9 mouse cellular contexts compared by ENCODE assay signal in the genomic region with DNA sequence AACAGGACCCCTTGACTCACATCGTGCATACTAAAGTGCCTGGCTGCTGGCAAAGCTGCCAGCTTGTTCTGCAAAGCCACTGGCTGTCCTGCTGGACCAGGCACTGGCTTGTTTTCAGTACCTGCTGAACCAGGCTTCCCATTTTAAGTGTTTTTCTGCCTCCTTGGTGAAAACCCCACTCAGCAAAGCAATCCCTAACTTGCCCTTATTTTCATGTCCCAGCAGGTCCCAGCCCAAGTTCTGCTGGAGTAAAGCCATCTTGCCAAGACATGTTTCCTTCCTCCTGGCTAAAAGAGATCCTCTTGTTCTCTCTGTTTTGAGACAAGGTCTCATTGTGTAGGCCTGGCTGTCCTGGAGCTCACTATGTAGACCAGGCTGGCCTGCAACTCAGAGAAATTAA. TPM values are rescaled to one million over a fixed set of nuclear protein-coding genes. Genes with fewer than 3 reads are reported as not detected.
DNase-seq lines count a peak whose midpoint lies in the region; ATAC-seq and TF ChIP-seq lines count a peak whose summit lies in the region.
"Had no signal": no experiment of that assay in that cellular context is flagged by ENCODE, and none has a peak within 500 bp of the region (broad histone marks: within the 10 kb centered on the region; RNA-seq: fewer than 3 reads in every experiment).

No protein-coding gene starts in this region.

- H3K27me3 ChIP-seq in intestine, embryonic 15.5 days (replicated peaks): no peaks in the 10 kb centered on the region
- no peaks in the 10 kb centered on the region for H3K27me3 ChIP-seq in intestine, embryonic 16.5 days (replicated peaks; ENCODE audit: control insufficient read depth, insufficient read depth, low read length)
- H3K27me3 ChIP-seq in embryonic facial prominence, embryonic 12.5 days: no peaks in the 10 kb centered on the region
- H3K27me3 ChIP-seq in liver, embryonic 16.5 days (ENCODE audit: control insufficient read depth, insufficient read depth, low read depth, low read length): no peaks in the 10 kb centered on the region

- DNase-seq in ES-E14 (ENCODE audit: low read depth, low spot score): no peak
- DNase-seq in spleen, adult 12 weeks (ENCODE audit: low spot score): no peak
- DNase-seq in embryo, embryonic 9.5 days (ENCODE audit: extremely low spot score): no peak
- DNase-seq: right cerebral cortex, postnatal 4 days; thymus, postnatal 25 days had no signal

- WGBS in intestine, embryonic 15.5 days: 89% methylated on average over 1 of the region's 1 CpGs
- 96% methylated on average over 1 of the region's 1 CpGs for WGBS in intestine, embryonic 16.5 days
- WGBS in embryonic facial prominence, embryonic 12.5 days: 92% methylated on average over 1 of the region's 1 CpGs
- WGBS in liver, embryonic 16.5 days (ENCODE audit: insufficient replicate concordance): 92% methylated on average over 1 of the region's 1 CpGs

- no peak overlapping the region for H3K27ac ChIP-seq in intestine, embryonic 15.5 days
- no peak overlapping the region for H3K27ac ChIP-seq in intestine, embryonic 16.5 days (ENCODE audit: low read length)
- no peak overlapping the region for H3K27ac ChIP-seq in ES-E14 (ENCODE audit: insufficient read depth, low read depth, low read length, poor library complexity, severe bottlenecking)
- no peak overlapping the region for H3K27ac ChIP-seq in embryonic facial prominence, embryonic 12.5 days
- H3K27ac ChIP-seq in liver, embryonic 16.5 days (ENCODE audit: low read length): no peak overlapping the region

- H3K4me1 ChIP-seq in intestine, embryonic 15.5 days (replicated peaks): peaks cover 19% of the 10 kb centered on the region
- peaks cover 23% of the 10 kb centered on the region for H3K4me1 ChIP-seq in intestine, embryonic 16.5 days (ENCODE audit: control insufficient read depth, insufficient read depth, low read length)
- peaks cover 2 to 11% of the 10 kb centered on the region in 2 experiments; a peak in 2 of 4 replicates for H3K4me1 ChIP-seq in ES-E14 (ENCODE audit: control insufficient read depth in 2 of 2, insufficient read depth in 2 of 2, low read length in 2 of 2, poor library complexity in 1 of 2)
- peaks cover 20% of the 10 kb centered on the region for H3K4me1 ChIP-seq in embryonic facial prominence, embryonic 12.5 days
- H3K4me1 ChIP-seq in liver, embryonic 16.5 days (ENCODE audit: control insufficient read depth, low read depth, low read length): peaks cover 36% of the 10 kb centered on the region

- 0 out of 2 replicates have a peak overlapping the region, but pooled peaks have one; percentile 71 for H3K4me2 ChIP-seq in intestine, embryonic 15.5 days (replicated peaks)
- H3K4me2 ChIP-seq in intestine, embryonic 16.5 days (ENCODE audit: low read depth, low read length): no peak overlapping the region
- H3K4me2 ChIP-seq in embryonic facial prominence, embryonic 12.5 days (replicated peaks): peak overlapping the region; percentile 91
- H3K4me2 ChIP-seq in liver, embryonic 16.5 days (ENCODE audit: low read depth, low read length): peak overlapping the region; percentile 67; the same call in 1 of the 2 replicates

- no peak overlapping the region for H3K4me3 ChIP-seq in intestine, embryonic 15.5 days (replicated peaks)
- no peak overlapping the region for H3K4me3 ChIP-seq in intestine, embryonic 16.5 days (ENCODE audit: low read length)
- H3K4me3 ChIP-seq in ES-E14 (ENCODE audit: insufficient read depth in 1 of 2, low read depth in 1 of 2, low read length in 2 of 2, poor library complexity in 1 of 2, severe bottlenecking in 1 of 2): peak overlapping the region; percentile 97 to 98; a peak in 2 of 4 replicates
- H3K4me3 ChIP-seq in embryonic facial prominence, embryonic 12.5 days: peak overlapping the region; percentile 67; the same call in 1 of the 2 replicates
- no peak overlapping the region for H3K4me3 ChIP-seq in liver, embryonic 16.5 days (ENCODE audit: low read depth, low read length)

- H3K36me3 ChIP-seq in intestine, embryonic 15.5 days: peaks cover 41% of the 10 kb centered on the region
- H3K36me3 ChIP-seq in intestine, embryonic 16.5 days (ENCODE audit: control insufficient read depth, insufficient read depth, low read length): peaks cover 26% of the 10 kb centered on the region
- peaks cover 51% of the 10 kb centered on the region for H3K36me3 ChIP-seq in ES-E14 (ENCODE audit: control insufficient read depth, insufficient read depth, low read length, poor library complexity, severe bottlenecking)
- peaks cover 52% of the 10 kb centered on the region for H3K36me3 ChIP-seq in embryonic facial prominence, embryonic 12.5 days
- peaks cover 43% of the 10 kb centered on the region for H3K36me3 ChIP-seq in liver, embryonic 16.5 days (ENCODE audit: control insufficient read depth, insufficient read depth)

- H3K9me3 ChIP-seq in intestine, embryonic 15.5 days: no peaks in the 10 kb centered on the region
- no peaks in the 10 kb centered on the region for H3K9me3 ChIP-seq in intestine, embryonic 16.5 days (ENCODE audit: control insufficient read depth, low read length)
- no peaks in the 10 kb centered on the region for H3K9me3 ChIP-seq in ES-E14 (ENCODE audit: control insufficient read depth, insufficient read depth, low read depth, low read length)
- no peaks in the 10 kb centered on the region for H3K9me3 ChIP-seq in embryonic facial prominence, embryonic 12.5 days
- no peaks in the 10 kb centered on the region for H3K9me3 ChIP-seq in liver, embryonic 16.5 days (replicated peaks; ENCODE audit: control insufficient read depth, low read length)

- 0 out of 2 replicates have a peak overlapping the region, but pooled peaks have one; percentile 71 for H3K9ac ChIP-seq in intestine, embryonic 15.5 days
- H3K9ac ChIP-seq in intestine, embryonic 16.5 days (ENCODE audit: low read depth, low read length): no peak overlapping the region
- H3K9ac ChIP-seq in ES-E14 (ENCODE audit: insufficient read depth, low read depth, low read length, poor library complexity, severe bottlenecking): peak overlapping the region; percentile 50; the same call in 1 of the 2 replicates
- no peak overlapping the region for H3K9ac ChIP-seq in embryonic facial prominence, embryonic 12.5 days
- H3K9ac ChIP-seq in liver, embryonic 16.5 days (ENCODE audit: low read depth, low read length): no peak overlapping the region

- ATAC-seq in intestine, embryonic 15.5 days: no peak
- ATAC-seq in intestine, embryonic 16.5 days: no peak
- no peak for ATAC-seq in embryonic facial prominence, embryonic 12.5 days (ENCODE audit: insufficient number of reproducible peaks, insufficient read depth, low FRiP score, low TSS enrichment)
- no peak for ATAC-seq in liver, embryonic 16.5 days (ENCODE audit: low read depth)

- in situ Hi-C loops in ES-E14 (cut with MboI; ENCODE audit: low sequenced_read_pairs in 2 of 2, unreplicated experiment in 2 of 2): no loop called here

TF ChIP-seq in ES-E14, 5 proteins besides CTCF, POLR2A, EP300 and RAD21:
- TF ChIP-seq HCFC1 (IDR thresholded peaks at IDR 0.05; ENCODE audit: borderline replicate concordance, insufficient read depth, low read length): no peak
- no peak for TF ChIP-seq CHD2 (IDR thresholded peaks at IDR 0.05; ENCODE audit: low read depth, low read length)
- no peak for TF ChIP-seq ZNF384 (IDR thresholded peaks at IDR 0.05; ENCODE audit: low read depth, low read length)
- no peak for TF ChIP-seq ZC3H11A (IDR thresholded peaks at IDR 0.05; ENCODE audit: borderline replicate concordance, low read depth, low read length)
- no peak for TF ChIP-seq MAFK (IDR thresholded peaks at IDR 0.05; ENCODE audit: insufficient read depth, low read depth, low read length)

RNA-seq across cellular contexts. Expression of a gene that starts 1.6 kb away (rescaled TPM):
- polyA plus RNA-seq in intestine, embryonic 15.5 days (2015; fragmentation: Nextera tagmentation; extraction: Ambion mirVana): 161 and 174 TPM in 2 replicates
- polyA plus RNA-seq in intestine, embryonic 16.5 days (2015; fragmentation: Nextera tagmentation; extraction: Ambion mirVana): 153 and 156 TPM in 2 replicates
- total RNA-seq in ES-E14 (2012; rRNA removed): 212 and 220 TPM in 2 replicates
- polyA plus RNA-seq in embryonic facial prominence, embryonic 12.5 days (2016; fragmentation: Nextera tagmentation; extraction: Ambion mirVana): 184 and 196 TPM in 2 replicates
- 71.8 and 79.1 TPM in 2 replicates for polyA plus RNA-seq in liver, embryonic 16.5 days (2015; fragmentation: Nextera tagmentation; extraction: Ambion mirVana)

RNA-seq across cellular contexts. Expression of a gene that starts 22.1 kb away (rescaled TPM):
- polyA plus RNA-seq in intestine, embryonic 15.5 days (2015; fragmentation: Nextera tagmentation; extraction: Ambion mirVana): 645 and 657 TPM in 2 replicates
- 646 and 660 TPM in 2 replicates for polyA plus RNA-seq in intestine, embryonic 16.5 days (2015; fragmentation: Nextera tagmentation; extraction: Ambion mirVana)
- total RNA-seq in ES-E14 (2012; rRNA removed): 36.3 and 54.0 TPM in 2 replicates
- polyA plus RNA-seq in embryonic facial prominence, embryonic 12.5 days (2016; fragmentation: Nextera tagmentation; extraction: Ambion mirVana): 1,124 and 1,186 TPM in 2 replicates
- 235 and 256 TPM in 2 replicates for polyA plus RNA-seq in liver, embryonic 16.5 days (2015; fragmentation: Nextera tagmentation; extraction: Ambion mirVana)

RNA-seq across cellular contexts. Expression of a gene that starts 23.1 kb away (rescaled TPM):
- 42.3 and 50.9 TPM in 2 replicates for polyA plus RNA-seq in intestine, embryonic 15.5 days (2015; fragmentation: Nextera tagmentation; extraction: Ambion mirVana)
- 48.1 and 50.9 TPM in 2 replicates for polyA plus RNA-seq in intestine, embryonic 16.5 days (2015; fragmentation: Nextera tagmentation; extraction: Ambion mirVana)
- 3.8 and 6.8 TPM in 2 replicates for total RNA-seq in ES-E14 (2012; rRNA removed)
- 17.0 and 20.4 TPM in 2 replicates for polyA plus RNA-seq in embryonic facial prominence, embryonic 12.5 days (2016; fragmentation: Nextera tagmentation; extraction: Ambion mirVana)
- polyA plus RNA-seq in liver, embryonic 16.5 days (2015; fragmentation: Nextera tagmentation; extraction: Ambion mirVana): 4.7 and 5.6 TPM in 2 replicates

Comparison
In these comparisons a context has a peak if more than half of its experiments do, and no peak if none do; other contexts are left out.
1. H3K9ac ChIP-seq: peak in intestine, embryonic 15.5 days (single experiment) and ES-E14 (single experiment); none in intestine, embryonic 16.5 days (single experiment), embryonic facial prominence, embryonic 12.5 days (single experiment) and liver, embryonic 16.5 days (single experiment).
2. H3K4me3 ChIP-seq: peak in ES-E14 (2 of 2) and embryonic facial prominence, embryonic 12.5 days (single experiment); none in intestine, embryonic 15.5 days (single experiment), intestine, embryonic 16.5 days (single experiment) and liver, embryonic 16.5 days (single experiment).